Mouse (Mus musculus): Measurements from ENCODE around the gene Guca1b.
"Not testable (repeated sequence)": the region's sequence is repeated elsewhere in the genome, so short reads cannot be mapped to it uniquely, and the experiment has no call there.

The Guca1b gene

DNA sequence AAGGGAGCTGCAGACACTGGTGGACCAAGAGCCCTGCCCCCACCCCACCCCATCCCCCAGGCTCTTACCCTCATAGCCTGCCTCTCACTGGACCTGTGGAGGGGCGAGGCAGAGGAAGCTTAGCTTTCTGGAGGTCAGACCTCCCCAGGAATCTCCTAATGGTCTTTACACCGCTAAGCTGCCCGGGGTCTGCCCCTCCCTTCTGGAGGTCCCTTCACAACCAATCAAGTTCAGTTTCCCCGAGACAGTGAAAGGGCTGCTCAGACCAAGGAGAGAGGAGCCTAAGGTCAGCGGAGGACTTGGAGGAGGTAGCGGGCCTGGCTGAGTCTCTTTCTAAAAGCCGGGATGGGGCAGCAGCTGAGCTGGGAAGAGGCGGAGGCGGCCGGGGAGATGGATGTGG, at the start of gene Guca1b:
Gene Guca1b, plus strand, starts transcription at position 249 of the 400 bp plus-strand sequence.
- no peak for DNase-seq

DNA sequence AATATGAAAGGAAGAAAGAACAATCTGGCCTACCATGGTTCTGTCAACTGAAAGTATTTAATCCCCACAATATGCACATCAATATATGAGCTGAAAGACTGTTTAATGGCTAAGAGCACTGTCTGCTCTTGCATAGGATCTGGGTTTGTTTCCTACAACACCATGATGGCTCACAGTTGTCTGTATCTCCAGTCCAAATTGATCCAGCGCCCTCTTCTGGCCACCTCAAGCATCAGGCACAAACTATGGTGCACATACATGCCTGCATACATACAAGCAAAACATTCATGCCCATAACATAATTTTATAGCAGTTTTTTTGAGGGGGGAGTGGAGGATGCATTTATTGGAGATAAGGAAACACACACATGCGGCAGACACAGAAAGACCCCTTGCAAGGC, 42.1 kb upstream of the Guca1b start:
- peak; percentile 13 for DNase-seq

DNA sequence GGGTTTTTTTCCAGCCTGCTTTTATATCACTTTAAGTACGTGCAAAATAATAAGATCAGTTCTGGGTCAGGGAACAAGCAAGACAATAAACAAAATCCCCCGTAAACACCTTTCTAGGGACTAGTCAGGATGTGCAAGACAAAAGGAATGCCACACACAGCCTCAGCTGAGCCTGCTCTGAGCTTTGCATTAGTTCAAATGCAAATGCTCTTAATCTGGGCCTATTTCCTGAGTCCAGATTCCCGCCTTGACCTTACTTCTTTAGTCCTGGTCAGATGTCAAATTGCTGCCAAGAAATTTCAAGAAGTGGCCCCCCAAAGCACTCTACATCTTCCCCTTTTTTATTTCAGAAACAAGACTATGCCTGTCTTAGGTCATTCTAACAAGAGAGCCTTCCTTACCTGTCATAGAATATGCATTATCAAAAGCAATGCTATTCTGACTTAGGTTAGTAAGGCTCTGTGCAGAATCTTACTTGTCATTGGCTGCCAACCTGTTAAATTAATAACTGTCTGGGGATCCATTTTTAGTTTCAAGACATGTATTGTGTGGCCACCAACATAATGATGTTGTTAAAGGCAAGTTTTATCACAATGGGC, 35.4 kb upstream of the Guca1b start:
- DNase-seq: peak; percentile 1

DNA sequence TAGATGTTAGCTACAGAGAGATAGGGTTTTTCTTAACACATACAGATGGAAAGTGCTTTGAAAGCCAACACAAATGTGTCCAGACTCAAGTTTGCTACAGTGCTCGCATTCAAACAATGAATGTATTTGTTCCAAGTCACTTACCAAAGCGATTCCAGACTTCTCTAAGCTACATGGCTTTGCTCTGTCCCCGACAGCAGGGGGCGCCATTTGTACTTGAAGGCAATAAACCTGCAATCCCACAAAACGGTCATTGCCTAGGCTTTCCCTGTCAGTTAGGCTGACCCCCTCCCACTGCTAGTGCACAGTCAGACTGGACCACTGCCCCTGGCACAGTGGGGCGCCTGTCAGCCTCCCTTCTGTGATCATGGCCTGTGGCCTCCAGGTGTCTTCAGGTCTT, 25.2 kb upstream of the Guca1b start:
- DNase-seq: no peak

DNA sequence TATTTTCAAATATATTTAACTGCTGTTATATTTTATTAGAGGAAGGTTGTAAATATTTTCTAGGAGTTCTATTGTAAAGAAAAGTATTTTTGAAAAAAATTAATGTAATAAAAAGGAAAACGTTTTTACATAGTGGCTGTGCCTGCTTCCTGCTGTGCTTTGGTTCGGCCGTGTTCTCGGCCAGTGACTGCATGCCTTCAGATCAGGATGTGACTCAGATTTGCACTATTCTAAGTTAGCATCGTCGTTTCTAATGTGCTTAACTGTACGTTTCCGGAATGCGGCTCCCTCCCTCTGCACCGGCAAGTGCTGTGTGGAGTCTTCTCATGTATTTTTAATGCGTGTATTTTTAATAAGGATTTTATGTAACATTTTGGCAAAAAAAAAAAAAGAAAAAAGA, 23.9 kb upstream of the Guca1b start:
- no peak for DNase-seq

DNA sequence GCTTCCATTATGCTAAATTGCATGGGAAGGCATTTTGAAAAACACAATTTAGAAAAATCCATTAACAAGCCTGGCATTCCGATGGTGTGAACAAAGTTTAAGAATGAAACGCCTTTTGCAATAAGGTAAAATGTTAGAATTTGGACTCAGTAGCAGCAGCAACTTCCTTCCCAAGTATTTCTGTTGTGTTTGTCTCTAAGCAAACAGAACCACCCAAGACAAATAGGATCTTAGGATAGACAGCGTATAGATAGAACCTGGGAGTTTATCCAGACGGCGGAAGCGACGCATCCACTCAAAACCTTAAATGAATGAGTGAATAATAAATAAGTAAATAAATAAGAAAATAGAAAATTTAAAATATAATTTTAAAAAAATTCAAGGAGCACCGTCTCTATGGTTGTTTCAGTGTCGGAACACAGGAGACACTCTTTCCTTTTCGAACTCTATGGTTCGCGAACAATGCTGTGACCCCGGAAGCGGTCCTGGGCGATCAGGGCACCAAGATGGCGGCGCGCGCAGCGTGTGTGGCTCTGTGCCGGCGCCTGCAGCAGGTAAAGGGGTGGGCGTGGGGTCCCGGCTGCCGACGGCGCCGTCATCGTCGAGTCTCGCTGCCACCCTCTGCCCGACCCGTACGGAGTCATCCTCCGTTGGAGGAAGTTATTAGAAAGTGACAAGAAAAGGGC, 16.6 kb upstream of the Guca1b start, which contains the start of gene Mrps10:
Gene Mrps10, plus strand, starts transcription at position 487 of the 686 bp plus-strand sequence.
- peak; percentile 98 for DNase-seq

DNA sequence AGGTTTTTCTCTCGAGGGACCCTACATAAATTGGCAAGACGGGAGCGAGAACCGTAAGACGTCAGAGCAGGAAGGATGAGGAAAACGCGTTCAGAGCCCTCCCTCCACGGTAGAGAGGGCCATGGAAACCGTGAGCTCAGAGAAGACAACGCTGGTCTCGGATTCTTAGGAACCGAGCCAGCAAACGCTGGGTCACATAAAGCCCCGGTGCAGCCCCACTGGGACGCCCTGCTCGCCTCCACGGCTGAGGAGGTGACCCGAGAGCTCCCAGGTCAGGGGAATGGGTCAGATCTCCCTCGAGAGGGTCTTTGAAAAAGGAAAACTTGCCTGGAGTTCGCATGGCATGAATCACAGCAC, 16.1 kb upstream of the Guca1b start:
- peak; percentile 92 for DNase-seq

DNA sequence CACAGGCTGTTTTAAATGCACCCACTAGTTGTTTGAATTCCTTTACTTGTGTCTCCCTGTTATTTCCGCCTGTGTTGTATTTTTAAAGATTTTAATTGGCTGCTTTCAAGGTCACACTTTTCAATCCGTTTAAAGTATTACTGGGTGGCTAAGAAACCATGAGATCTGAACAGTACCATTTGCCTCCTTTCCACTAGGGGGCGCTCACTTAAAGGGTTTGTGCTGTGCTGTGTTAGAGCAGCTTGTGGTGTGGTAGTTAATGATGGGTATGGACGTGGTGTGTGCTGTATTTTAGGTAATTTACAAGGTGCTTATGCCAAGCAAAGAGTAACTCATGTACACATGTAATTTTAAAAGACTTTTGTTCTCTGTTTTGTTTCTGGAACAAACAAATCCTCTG, 13.7 kb upstream of the Guca1b start:
- DNase-seq: no peak

DNA sequence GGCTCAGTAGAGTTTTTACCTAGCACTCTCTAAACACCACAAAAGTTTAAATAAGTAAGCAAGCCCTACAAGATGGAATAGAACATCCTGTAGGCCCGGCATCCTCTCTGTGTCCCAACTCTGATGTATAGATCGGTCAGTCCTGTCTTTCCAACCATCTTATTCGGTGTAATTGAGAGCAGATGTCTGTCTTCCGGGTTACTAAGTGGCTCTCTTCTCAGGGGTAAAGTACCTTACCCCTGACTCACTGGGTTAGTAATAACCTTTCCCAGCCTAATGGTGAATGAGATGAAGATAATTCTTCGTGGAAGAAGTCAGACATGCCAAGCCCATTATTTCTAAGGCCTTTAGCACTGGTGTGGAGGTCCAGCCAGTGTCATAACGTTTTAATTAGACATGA, 11.2 kb upstream of the Guca1b start:
- DNase-seq: no peak

DNA sequence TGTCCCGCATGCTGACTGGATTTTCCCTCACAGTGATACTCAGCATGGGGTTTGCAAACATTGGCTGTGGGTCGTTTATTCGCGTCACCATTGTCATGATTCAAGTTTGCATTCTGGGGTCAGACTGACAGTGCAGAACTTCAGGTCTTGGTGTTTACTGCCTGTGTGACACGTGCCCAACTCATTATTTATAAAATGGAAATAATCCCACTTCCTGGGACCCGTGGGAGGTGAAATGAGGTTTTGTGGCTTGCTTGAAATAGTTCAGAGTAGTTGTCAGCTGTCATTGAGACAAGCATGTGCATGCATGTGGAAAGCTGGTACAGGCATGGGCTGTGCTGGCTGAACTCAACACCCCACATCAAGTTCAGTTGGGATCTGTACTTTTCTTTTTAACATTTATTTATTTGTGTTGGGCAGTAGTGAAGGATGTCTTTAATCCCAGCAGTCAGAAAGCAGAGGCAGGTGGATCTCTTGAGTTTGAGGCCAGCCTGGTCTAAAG, 8.4 kb upstream of the Guca1b start:
- no peak for DNase-seq

DNA sequence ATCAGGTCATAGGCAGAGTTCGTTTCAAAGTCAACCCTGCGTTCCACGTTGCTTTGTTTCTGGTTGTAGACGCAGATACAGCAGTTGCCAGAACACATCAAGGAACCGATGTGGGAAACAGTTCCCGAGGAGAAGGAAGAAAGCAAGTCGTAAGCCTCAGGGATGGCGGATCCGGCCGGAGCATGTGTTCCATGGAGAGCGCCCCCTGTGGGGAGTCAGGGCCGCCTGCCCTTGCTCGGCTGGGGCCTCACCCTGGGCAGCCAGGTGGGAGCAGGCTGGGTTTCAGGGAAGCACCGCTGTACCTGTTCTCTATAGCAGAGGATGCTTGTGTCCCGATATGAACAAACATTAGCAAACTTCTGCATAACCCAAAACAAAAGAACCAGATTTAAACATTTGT, 7.1 kb upstream of the Guca1b start:
- no peak for DNase-seq

DNA sequence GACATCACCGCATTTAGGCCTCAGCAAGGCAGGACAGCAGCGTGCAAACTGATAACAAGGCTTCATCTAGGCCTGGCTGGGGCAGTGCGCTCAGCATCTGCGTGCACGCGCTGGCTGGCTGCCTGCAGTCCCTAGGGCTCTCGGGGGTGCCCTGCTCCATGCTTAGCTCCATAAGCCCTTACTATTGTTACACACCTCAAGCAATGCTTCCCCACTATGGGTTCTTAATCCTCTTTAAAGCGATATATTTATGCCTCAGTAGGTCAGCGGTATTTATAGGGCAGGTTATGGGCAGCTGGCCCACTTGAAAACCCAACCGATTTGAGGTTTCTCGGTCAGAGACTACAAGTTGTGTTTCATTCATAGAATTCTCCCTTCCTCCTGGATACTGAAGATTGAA, 3.3 kb upstream of the Guca1b start:
- no peak for DNase-seq

DNA sequence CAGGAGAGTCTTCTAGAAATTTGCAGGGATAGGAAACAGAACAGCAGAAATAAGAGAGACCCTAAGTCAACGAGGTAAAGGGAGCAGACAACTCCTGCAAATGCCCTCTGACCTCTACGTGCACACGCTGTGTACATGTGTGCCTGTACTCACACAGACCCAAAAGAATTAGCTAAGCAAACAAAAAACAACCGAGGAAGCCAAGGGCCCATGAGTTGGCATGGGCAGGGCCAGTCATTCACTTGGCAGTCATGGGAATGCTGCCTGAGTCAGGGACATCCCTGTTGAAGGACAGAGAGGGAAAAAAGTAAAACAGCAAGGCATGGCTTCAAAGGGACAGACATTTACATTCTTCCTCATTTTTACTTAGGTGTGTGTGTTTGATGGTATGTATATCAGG, 1.9 kb upstream of the Guca1b start:
- DNase-seq: no peak

DNA sequence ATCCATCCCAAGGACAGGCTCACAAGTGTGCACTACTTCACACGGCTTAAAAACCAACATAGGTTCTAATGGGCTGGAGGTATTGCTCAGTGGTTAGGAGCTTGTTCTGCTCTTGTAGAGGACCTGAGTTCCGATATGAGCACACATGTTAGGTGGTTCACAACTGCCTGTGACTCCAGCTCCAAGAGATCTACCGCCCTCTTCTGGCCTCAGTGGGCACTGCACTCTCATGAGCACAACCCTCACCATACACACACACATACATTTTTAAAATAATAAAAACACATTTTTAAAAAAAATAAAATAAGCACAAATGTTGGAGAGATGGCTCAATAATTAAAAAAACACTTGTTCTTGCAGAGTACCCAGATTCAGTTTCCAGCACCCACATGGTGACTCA, 1.1 kb upstream of the Guca1b start:
- DNase-seq: no peak

DNA sequence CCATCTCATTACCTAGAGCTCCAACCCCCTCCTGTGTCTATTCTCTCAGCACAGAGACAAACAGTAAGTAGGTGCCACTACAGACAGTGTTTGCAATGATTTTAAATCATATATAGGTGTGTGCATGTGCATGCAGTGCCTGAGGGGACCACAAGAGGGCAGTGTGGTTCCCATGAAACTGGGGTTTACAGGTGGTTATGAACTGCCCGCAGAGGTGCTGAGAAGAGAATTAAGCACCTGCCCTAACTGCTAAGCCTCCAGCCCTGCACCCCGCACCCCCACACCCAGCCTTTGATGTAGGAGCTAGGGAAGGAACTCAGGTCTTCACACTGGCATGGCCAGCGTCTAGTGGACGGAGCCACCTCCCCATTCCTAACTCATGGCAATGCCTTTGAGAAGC, 1.5 kb downstream of the Guca1b start:
- DNase-seq: peak; percentile 91

DNA sequence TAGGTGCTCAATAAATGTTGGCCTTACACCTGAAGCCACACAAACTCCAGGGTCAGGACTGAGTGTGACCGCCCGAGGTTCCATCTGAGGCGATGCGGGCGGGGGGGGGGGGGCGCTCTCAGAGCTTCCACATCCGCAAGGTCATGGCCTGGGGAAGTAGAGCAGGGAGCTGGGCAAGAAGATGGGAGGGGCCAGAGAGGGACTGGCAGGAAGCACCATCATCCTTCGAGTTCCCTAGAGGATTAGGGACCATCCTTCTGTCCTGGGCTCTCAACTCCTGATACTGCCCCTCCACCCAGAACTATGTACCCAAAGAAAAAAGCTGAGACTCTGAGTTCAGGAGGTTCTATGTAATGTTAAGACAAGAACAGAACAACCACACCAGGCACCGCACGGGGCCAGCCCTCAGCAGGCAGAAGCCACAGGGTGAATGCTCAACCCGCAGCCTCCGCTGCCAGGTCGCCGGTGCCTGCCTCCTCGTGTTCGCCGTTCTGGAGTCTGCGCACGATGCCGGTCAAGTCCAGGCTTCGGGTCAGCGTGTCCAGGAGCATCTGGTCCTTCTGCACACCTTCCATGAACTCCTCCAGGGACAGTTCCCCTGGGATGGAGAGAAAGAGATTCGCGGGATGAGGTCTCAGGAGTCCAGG, 9.2 kb downstream of the Guca1b start:
- peak; percentile 94 for DNase-seq

DNA sequence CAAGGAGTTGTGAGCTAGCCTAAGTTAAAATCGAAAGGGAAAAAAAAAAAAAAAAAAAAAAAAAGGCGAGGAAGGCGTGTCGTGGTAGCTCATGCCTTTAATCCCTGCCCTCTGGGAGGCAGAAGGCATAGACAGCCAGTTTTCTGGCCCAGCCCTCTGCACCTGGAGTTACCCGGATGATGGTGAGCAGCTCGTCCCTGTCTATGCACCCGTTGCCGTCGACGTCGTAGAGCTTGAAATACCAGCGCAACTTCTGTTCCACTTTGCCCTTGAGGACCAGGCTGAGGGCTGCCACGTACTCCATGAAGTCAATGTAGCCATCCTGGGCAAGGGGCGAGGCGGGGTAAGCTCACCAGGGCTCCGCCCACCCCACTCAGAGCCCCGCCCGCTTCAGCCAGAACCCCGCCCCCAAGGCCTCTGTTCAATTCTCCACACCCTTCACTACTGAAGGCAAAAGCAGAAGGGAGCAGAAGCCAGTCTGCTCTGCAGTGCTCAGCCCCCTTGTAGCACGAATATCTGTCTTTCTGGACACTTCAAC, 10.3 kb downstream of the Guca1b start:
- DNase-seq: peak; percentile 97

DNA sequence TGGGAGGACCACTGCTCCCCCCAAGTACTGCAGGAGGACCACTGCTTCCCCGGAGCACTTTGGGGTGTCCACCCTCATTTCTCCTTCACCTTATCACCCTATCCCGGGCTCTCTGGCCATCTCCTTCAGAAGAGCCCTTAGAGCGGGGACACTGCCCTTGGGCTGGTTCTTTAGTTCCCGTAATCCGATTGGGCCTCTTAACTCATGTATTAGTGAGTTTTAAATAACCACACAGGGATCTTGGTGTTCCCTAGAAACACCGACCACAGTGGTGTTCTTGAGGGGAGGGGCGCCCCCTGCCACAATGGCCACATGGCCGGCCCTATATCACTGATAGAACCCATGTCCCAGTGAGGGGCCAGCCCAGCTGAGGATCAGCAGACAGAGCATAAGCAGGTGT, 13.9 kb downstream of the Guca1b start:
- DNase-seq: no peak

DNA sequence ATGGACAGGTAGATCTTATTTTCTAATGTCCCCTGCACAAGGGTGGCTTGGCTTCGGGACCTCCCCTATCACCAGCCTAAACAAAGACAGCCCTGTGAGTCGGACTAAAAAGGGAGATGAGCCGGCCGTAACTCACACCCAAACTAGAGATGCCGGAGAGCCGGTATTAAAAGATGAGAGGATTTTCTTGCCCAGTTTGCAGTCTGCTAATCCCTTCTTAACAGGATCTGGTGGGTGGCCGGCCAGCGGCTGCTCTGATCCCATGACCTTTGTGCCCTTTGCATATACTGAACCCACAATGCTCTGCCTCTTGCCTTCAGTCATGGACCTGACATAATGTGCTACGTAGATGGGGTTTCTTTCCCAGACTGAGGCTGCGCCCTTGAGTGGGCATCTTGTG, 15.3 kb downstream of the Guca1b start, which contains the start of gene Guca1a:
Gene Guca1a, minus strand, starts transcription at position 134 of the 400 bp plus-strand sequence.
- DNase-seq: no peak

DNA sequence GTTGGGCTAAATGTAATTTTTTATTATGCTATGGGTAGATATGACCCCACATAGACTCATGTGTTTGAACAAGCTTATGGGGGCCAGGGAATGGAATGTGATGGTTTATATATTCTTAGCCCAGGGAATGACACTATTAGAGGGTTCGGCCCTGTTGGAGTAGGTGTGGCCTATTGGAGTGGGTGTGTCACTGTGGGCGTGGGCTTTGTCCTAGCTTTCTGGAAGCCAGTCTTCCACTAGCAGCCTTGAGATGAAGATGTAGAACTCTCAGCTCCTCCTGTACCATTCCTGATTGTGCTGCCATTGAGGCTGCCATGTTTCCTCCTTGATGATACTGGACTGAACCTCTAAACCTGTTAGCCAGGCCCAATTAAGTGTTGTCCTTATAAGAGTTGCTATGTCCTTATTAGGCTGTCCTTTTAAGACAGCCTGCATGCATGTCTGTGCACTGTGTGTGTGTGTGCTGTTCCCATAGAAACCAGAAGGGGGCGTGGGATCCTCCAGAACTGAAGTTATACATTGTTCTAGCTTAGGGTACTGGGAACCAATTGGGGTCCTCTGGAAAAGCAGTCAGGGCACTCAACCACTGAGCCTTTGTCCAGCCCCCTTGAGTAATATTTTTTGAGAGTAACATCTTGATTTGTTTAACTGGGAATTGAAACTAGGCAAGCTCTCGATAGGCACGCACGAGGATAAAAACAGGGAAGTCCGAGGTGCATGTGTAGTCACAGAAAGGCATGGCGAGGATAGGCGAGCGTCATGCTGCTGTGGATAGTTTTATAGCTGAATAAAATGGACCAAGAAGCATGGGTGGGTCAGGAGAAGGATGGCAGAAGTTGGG, 22.7 kb downstream of the Guca1b start:
- no peak for DNase-seq

DNA sequence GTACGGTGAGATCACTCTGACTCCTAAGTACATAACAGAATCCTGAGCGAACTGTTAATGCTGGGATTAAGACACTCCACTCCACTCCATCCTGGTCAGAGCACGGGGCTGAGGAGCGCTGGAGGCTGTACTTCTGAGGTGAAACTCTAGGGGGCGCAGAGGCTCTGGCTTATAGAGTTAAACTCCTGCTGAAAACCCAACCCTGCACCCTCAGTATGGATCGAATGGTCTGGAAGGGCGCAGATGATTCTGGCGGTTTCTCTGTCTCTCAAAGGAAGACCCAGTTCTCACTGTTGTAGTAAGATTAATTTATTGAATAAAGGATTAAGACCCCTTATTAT, 23.3 kb downstream of the Guca1b start:
- peak; percentile 94 for DNase-seq

DNA sequence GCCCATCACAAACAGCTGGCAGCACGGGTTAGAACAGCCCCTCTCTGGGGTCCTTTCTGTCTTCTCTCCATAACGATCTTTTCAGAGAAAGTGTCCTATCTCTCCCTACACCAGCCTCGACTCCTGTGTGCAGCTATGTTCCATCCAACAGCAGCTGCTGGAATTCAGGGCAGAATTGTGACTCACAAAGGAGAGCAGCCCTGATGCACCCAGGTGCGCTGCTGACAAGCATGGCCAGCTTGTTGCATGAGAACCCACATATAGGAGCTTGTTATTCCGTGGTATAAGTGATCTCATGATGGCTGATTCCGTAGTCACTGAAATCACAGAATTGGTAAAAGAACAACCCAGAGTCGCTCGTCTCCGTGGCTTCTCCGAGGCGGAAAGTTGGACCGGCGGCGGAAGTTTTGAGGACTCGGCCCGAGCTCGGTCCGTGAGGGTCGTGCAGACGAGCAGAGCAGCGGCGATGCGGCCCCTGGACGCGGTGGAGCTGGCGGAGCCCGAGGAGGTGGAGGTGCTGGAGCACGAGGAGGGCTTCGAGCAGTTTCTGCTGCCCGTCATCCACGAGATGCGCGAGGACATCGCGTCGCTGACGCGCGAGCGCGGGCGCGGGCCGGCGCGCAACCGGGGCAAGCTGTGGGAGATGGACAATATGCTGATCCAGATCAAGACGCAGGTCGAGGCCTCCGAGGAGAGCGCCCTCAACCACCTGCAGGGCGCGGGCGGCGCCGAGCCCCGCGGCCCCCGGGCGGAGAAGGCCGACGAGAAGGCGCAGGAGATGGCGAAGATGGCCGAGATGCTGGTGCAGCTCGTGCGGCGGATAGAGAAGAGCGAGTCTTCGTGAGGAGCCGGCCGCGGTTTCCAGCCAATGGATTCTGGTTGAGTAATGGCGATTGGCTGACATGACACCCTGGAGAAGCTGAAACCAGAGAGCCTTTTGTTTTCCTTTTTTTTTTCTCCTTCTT, 25.0 kb downstream of the Guca1b start:
- DNase-seq: not testable (repeated sequence)
